Mouse (Mus musculus): ENCODE data around the gene Ssh2.

DNA sequence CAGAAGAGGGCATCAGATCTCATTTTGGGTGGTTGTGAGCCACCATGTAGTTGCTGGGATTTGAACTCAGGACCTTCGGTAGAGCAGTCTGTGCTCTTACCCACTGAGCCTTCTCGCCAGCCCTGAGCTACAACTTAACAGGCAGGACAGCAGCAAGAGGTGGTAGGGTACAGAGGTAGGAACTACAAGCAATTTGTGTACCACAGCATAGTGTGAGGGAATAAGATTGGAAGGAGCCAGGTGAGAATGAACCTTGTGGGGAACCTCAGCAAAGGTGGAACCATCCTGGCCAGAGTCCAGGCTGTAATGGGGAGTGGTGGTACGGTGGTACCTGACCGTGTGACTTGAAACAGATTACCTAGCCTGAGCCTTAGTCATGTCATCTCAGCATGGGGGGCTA, 285.9 kb downstream of the Ssh2 start:
- TF ChIP-seq POLR2A (IDR thresholded peaks at IDR 0.05; ENCODE audit: low read depth, low read length) (no peak), CTCF (conservative IDR thresholded peaks at IDR 0.05; ENCODE audit: insufficient read depth, insufficient read length, low read depth, low read length) (no peak)

Data from kidney, adult 2 months (tissue).